Mouse (Mus musculus) spleen, embryonic (tissue): ENCODE results near the gene Tekt5.

ENCODE experiments used
- CTCF ChIA-PET: fragments of 350-600 bp; sonication (Branson Sonifier 250); formaldehyde crosslinking; loops from one replicate; lab custom pipeline; 2022; lab: Charles Lee

Gene Tekt5

DNA sequence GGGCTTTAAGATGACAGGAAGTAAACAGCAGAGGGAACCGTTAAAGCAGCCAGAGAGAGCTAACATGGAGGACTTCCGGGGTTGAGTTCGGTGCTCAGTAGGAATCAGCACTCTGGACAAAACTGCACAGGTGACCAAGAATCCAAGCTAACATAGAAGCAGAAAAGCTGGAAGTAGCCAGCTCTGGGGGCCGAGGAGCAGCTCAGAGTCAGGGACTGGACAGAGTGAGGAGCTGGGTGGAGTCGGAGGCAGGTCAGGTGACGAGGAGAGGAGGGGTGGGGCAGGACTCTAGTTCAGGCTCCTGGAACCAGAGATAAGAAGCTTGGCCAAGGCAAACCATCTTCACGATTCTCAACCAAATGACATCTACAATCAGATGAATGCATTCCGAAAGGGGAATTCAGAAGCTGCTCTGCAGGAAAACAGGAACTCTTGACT lies 11.2 kb downstream of the Tekt5 start:
- CTCF ChIA-PET, result interaction anchor here (1.6 kb wide), 1 partner anchor 15 kb away, joined by 12 read pairs; no protein-coding TSS in a partner anchor

DNA sequence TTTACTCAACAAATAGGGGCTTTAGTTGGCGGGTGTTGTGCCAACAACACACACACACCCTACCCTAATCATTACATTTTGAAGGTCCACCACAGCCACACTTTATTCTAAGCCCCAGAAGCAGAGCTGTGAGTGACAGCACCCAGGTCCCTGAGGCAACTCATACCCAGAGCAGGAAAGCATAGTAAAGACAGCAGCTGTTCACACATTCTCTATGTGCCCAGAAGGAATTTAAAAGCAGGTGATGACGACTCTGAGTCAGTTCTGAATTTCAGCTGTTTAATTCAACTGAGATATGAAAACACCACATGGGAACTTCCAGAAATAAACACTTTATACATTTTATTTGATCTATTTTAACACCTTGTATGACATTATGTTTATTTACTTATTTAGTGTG lies 15.8 kb downstream of the Tekt5 start:
- CTCF ChIA-PET, result no interaction called here

DNA sequence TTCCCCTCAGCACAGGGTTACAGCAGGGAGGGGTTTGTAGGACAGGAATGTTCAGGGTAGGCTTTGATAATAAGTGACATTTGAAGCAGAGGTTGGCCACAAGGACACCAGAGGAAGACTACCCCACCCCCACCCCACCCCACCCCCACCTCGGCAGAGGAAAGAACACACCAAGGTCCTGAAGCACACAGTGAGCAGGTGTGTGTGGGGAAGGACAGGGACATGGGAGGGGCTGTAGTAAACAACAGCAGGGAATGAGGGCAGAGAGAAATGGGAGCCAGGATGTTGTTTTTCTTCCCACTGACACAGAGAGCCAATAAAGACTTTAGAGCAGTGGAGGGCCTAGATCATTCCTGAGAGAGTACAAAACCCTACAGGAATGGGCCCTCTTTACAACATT lies 18.0 kb downstream of the Tekt5 start:
- CTCF ChIA-PET, result no interaction called here

DNA sequence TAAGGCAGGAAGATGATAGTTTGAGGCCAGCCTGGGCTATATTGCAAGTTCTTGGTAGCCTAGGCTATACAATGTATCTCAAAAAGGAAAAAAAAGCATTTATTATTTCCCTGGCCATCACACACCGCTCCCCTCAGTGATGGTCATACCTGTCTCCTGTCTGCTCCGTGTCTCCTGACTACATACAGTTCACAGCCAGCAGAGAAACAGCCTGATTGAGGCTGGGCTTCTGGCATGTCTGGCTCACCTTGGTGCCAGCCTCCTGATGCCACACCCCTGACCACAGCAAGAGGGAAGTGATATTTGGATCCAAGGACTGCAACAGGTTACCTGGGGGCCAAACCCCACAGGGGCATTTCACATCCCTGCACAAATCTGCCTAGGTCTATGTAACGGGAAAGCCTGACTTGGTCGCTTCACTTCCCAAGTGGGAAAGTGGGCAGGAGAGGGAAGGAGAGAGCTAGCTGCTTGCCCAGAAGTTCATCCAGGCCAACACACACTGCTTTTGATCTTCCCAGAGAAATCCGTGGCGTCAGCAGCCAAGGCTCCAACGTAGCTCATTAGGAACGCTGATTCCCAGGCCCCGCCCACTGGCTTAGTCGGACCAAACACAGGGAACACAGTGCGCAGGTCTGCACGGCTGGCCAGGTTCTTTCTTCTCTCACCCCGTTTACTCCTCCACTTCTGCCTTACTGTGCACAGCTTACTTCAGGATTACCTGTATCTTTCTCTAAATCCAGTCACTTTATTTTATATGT lies 20.9 kb downstream of the Tekt5 start:
- CTCF ChIA-PET, result no interaction called here

DNA sequence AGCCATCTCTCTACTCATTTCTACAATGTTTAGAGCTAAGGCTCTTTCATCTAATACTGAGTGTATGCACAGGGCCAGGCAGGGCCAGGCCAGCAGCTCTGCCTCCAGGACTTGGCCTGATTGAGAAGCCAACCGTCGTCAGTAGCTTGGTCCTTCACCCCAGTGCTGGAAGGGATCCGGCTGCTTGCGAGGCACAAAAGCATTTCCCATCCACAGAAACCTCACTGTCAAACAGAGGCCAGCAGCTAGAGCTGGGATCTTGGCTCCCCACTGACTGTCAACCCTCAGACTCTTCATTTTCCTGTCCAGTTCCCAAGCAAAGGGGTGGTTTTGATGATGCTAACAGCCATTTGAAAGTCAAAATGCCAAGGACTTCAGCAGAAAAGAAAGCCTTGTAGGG lies 22.9 kb downstream of the Tekt5 start:
- CTCF ChIA-PET, result no interaction called here

DNA sequence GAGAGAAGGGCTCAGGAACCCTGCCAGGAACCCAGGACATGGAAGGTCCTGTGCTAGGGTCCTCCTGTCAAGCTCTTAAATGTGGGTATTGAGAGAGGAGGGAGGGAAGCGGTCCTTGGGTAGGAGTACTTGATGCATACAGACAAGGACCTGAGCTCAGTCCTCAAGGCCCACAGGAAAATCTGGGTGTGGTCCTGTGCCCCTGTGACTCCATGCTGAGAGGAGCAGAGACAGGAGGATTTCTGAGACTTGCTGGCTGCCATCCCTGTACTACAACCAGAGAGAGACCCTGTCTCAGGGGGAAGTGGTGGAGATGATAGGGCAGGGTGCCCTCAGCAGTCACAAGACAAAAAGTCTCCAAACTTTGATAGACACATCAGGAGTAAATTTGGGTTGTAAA lies 25.3 kb downstream of the Tekt5 start:
- CTCF ChIA-PET, result no interaction called here

DNA sequence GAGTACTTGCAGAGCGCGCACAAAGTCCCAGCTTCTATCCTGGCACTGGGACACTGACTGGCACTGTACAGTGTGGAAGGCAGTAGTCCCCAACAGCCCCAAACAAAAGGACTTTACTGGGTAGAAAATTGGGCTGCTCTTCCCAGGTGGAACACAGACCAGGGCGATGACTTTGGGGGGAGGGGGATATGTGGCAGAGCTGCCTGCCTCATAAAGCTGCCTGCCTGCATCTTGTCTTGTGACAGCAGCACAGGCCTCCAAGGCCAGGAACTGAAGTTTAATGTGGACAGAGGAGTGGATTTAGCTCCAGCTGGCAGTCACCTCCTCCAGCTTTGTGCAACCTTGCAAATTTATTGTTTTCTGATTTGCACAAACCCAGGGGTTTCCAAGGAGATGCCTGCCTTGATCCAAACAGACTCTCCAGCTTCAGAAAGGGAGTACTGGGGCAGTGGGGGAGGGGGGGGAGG lies 25.8 kb downstream of the Tekt5 start:
- CTCF ChIA-PET, result no interaction called here

DNA sequence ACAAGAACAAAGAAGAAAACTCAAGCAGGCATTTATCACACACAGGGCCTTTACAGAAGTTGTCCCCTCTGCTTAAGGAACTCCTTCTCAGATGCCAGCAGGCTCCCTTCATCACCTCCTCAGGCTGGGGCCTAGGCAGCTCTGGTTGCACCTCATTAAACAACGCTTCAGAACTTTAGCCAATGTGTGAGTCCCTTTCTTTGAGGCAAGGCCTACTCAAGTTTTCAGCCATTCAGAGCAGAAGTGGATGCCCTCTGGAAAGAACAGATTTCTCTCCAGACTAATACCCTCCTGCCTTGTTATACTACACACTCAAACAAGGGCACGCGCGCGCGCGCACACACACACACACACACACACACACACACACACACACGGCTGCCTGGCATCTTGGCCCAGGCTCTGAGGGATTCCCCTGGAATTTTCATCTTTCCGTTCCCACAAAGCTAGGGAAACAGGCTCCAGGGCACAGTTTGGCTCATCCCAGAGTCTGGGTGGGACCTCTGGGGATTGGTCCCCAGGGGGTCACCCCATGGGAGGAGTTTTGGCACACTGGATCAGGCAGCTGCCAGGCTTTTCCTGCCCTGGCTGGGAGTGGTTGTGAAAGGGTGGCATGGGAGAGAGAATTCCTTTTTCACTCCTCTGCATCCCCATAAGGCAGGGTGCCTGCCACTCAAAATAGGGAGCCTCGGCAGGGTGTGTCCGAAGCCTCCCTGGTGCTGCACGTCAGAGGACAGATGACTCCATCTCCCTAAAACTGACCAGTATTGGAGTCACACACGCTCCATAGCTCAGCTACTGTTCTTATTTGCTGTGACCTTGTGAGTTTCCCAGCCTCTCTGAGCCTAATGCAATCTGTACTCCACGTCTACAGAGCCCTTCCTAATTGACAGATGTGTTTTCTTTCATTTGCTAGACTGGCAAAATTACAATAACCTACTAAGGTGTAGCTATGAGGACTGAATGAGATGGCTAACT lies 28.8 kb downstream of the Tekt5 start:
- CTCF ChIA-PET, result no interaction called here

DNA sequence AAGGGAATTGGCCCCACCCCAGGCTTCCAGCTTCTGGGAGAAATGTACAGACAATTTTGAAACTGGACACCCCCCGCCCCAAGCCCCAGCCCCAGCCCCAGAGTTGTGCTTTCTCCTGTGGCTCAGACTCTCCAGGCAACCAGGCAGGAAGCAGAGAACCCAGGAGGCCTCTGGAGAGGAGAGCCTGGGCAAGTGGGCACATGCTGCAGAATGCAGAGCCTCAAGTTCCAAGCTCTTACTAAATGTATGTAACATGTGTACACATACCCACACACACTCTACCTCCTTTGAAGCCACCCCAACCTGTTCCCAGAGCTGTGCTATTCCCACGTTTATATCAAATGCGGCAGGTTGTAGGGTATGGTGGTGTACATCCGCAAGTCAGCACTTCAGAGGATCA lies 29.5 kb downstream of the Tekt5 start:
- CTCF ChIA-PET, result no interaction called here

DNA sequence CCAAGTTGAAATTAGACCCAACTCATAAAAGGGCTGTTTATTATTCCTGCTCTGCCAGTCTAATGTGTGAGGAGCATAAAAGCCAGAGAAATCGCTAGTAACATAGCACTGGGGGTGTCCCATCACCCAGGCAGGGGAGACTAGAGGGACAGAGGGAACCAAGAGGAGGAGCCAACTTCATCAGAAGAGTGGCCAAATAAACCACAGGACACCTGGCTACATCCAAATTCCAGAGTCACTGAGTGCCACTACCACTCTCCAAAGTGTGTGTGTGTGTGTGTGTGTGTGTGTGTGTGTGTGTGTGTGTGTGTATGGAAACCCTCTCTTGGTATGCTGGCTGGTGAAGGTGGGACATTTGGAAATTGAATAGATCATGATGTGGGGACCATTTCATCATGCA lies 32.2 kb downstream of the Tekt5 start:
- CTCF ChIA-PET, result no interaction called here

DNA sequence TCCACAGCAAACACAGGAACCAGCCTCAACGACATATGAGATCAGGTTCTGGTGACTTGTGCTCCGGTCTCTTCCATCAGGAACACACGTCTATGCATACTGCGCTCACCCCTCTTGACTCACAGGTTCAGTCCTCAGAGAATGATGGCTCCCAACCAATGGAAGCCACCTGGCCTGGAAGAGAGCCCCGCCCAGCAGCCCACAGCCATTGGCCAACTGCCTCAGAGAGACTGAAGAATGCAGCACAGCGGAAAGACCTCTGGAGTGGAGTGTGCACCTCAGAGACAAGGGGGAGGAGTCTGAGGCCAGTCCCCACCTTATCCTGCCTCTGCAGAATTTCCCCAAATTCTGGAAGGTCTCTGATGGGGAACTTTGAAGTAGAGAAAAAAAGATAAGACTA lies 36.0 kb downstream of the Tekt5 start:
- CTCF ChIA-PET, result no interaction called here

DNA sequence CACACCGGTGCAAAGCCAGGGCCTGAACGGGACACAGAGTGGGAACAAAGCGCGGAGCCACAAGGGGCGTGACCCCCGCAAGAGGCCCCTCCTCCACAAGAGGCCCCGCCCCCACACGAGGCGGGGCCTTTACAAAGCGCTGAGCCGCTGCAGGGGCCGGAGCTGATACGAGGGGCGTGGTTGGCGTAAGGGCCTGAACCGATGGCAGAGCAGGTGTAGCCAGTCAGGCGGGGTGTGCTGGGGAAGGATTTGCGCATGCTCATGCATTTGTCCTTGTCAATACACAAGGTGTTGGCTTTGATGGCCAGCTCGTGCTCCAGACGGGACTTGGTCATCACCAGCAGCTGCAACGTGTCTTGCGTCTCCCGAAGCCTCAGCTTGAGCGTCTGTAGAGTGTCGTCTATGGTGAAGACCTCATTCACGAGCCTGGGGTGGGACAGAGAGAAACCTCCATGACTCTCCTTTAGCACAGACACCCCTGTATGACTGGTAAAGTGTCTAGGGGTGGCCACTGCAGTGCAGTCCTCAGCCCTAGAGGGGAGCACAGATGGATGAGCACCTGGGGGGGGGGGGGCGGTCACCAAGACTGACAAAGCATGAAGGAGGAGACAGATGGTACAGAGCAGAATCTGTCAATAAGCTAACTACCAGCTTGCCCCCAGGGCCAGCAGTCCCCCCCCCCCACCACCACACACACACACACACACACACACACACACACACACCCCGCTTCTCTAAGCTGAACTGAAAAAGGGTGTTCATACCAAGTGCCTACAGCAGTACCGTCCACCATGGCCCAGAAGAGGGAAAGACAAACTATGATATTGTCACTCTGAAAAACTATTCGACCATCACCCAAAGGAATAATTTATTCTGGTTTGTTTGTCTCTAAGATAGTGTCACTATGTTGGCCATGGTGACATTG lies 37.0 kb downstream of the Tekt5 start:
- CTCF ChIA-PET, result interaction anchor here (0.6 kb wide), 1 partner anchor 958 kb away, joined by 4 read pairs; no protein-coding TSS in a partner anchor

DNA sequence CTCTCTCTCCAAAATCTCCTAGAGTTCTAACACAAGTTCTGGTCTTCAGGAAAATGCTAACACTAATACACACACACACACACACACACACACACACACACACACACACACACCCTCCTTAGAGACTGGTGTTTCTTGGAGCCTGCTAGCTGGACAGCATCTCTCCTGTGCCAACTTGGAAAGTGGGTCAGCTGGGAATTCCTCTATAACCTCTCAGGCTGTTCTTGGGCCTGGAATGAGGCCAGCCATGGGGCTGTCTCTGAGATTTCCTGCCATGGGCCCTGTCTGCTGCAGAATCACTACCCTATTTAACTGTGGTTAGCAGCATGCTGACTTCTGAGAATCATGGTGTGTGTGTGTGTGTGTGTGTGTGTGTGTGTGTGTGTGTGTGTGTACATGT lies 40.3 kb downstream of the Tekt5 start:
- CTCF ChIA-PET, result no interaction called here

DNA sequence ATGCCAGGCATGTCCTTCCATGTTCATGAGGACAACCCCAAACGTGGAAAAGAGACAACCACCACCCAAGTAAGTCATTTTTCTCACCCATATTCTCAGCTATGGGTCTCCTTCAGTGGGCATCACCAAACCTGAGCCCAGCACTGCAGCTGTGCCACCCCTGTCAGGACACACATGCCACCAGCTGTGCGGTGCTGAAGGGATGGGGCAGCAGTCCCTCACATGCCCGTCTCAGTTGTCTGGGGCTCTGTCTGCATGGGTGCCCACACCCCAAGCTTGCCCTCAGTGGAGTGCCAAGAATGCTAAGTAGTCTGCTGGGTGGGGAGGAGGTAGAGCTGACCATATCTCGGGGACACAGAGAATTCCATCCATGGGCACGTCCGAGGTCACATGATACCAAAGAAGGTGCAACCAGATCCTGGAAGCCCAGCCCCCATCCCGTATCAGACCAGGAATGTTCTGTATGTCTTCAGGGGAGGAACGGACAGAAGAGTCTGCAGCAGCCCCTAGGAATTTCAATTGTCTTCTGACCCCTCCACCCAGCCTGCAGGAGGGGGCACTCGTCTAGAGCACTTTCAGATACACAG lies 44.1 kb downstream of the Tekt5 start:
- CTCF ChIA-PET, result no interaction called here

DNA sequence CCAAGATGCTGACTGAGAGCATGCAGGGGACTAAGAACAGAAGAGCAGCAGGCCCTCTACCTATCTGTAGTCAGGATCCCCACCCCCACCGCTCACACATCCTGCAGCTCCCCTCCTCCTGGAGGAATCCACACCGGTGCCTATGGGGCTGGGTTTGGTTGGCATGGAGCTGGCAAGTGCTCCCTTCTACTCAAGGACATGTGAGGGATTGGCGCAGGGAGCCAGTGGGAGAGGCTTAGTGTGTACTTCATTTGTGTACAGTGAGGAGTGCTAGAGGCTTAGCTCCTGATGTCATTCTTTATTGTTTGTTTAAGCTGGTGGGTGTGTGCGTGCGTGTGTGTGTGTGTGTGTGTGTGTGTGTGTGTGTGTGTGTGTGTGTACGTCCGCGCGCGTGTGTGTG lies 45.4 kb downstream of the Tekt5 start:
- CTCF ChIA-PET, result no interaction called here

DNA sequence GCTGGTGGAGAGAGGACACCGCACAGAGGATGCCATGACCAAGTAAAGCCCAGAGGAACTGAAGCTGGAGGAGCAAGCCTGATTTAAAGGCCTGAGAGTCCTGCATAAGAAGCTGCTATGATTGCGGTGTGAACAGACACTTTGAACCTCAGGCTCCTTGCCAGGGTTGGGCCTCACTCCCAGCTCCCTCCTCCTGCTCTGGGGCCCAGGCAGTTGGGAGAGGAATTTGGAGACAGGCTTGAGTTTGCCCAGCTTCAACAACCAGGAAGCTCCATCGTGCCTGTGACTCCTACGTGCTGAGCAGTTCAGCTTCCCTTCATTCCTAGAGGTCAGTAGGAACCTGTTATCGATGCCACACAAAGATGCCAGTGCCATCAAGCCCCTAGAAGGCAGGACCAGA lies 45.9 kb downstream of the Tekt5 start:
- CTCF ChIA-PET, result no interaction called here

DNA sequence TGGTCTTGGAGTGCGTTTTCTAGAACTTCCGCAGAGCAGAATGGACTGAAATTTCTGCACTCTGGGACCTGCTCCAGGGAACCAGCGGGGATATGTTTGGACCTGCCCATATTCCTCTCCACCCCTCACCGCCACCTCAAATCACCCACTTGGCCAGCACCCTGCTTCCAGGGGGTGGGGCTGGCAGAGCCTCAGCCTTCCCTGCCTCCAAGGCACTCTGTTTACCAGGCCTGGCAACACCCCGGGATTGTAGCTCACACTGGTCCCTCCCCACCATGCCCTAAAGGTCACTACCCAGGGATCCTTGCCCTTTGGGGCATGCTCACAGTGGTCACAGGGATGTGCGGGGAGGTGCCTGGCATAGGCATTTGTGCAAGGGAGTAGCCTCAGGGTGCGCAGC lies 47.7 kb downstream of the Tekt5 start:
- CTCF ChIA-PET, result no interaction called here

DNA sequence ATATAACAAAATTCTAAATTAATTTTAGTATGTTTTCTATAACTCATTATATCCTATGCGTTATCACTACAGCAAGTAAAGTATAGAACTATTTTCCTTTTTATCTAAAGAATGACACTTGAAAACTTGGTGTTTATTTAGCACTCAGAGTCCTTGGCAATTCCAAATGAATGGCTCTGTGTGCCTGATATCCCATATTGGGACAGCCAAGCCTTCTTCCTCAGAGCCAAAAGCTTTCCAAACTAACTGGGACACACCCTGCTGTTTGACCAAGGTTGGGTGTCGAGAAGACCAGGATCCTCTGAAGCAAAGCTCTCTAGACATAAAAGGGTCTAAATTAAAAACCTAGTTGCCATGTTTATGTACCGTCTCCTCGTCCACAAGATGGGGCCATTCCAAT lies 54.2 kb downstream of the Tekt5 start:
- CTCF ChIA-PET, result no interaction called here

DNA sequence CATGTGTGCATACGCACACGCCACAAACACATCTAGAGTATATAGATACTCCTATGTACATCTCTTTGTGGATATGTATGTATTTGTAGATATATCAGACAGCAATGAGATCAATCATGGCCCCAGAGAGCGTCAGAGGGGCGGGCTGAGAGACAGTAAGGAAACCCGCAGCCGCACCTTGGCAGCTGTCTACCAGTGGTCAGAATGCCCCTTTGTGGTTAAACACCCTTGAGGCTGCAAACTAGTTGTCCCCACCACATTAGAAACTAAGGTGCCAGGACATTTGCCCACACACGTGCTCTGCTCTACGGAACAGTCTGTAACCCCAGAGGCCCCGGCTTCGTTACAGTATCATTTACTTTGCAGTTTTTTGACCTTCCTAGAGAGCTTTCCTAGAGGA lies 55.4 kb downstream of the Tekt5 start:
- CTCF ChIA-PET, result no interaction called here

DNA sequence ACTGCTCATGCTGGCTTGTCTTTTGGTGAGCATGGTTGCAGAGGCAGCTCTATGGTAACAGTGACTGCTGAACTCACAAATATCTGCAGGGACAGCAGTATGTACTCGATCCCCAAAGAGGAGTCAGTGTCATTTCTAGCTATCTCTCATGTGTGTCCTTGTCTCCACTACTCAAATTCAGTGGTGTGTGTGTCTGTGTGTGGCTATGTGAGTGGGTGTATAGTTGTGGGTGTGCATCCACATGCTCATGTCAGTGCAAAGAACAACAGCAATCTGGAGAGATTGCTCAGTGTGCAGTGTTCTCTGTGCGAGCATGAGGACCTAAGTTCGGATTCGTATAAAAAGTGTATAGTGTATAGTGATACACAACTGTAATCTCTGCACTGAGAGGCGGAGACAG lies 56.7 kb downstream of the Tekt5 start:
- CTCF ChIA-PET, result no interaction called here
